Mouse (Mus musculus) stomach, postnatal 0 days (tissue): ENCODE measurements at regions not wholly inside any gene's neighbourhood (a gene's known extent, or its start where the extent isn't known, plus 50 kb on each side); places are given as distances from the start of the nearest gene placed in this dataset.
"Not testable (repeated sequence)": the region's sequence is repeated elsewhere in the genome, so short reads cannot be mapped to it uniquely, and the experiment has no call there.

Experiments
- ATAC-seq: fragments of 200-750 bp; cut with Nextera tagmentation; 2 replicates; pipeline ENCODE4 v1.8.0; 2017; ENCODE audit not compliant: low FRiP score, low TSS enrichment
- DNase-seq: peaks from one replicate; pipeline ENCODE4 v3.0.0-alpha.2; 2016; ENCODE audit warnings: low spot score
- H3K27ac ChIP-seq: fragments of 300-500 bp; sonication (generic); replicated peaks from 2 replicates; pipeline ENCODE4 v1.5.1; 2014; ENCODE audit warnings: mild to moderate bottlenecking, control low read depth
- H3K27me3 ChIP-seq: fragments of 300-500 bp; sonication (generic); 2 replicates; pipeline ENCODE4 v1.6.1; 2014; ENCODE audit warnings: low read length; ENCODE audit not compliant: control insufficient read depth, insufficient read depth
- H3K36me3 ChIP-seq: fragments of 300-500 bp; sonication (generic); 2 replicates; pipeline ENCODE4 v1.6.1; 2014; ENCODE audit warnings: low read length, mixed read lengths; ENCODE audit not compliant: control insufficient read depth, insufficient read depth
- H3K4me1 ChIP-seq: fragments of 300-500 bp; sonication (generic); replicated peaks from 2 replicates; pipeline ENCODE4 v1.6.1; 2014; ENCODE audit warnings: antibody characterized with exemption; ENCODE audit not compliant: control insufficient read depth, insufficient read depth
- H3K4me2 ChIP-seq: fragments of 300-500 bp; sonication (generic); replicated peaks from 2 replicates; pipeline ENCODE4 v1.6.1; 2014; ENCODE audit warnings: low read depth, mild to moderate bottlenecking, control low read depth, moderate library complexity
- H3K4me3 ChIP-seq: fragments of 300-500 bp; sonication (generic); 2 replicates; pipeline ENCODE4 v1.5.1; 2014; ENCODE audit warnings: low read depth, low read length, control low read depth
- H3K9ac ChIP-seq: fragments of 300-500 bp; sonication (generic); 2 replicates; pipeline ENCODE4 v1.6.1; 2014; ENCODE audit warnings: mild to moderate bottlenecking, low read length, control low read depth, mixed read lengths
- H3K9me3 ChIP-seq: fragments of 300-500 bp; sonication (generic); 2 replicates; pipeline ENCODE4 v1.6.1; 2016; ENCODE audit warnings: low read length; ENCODE audit not compliant: control insufficient read depth
- CTCF ChIP-seq: IDR thresholded peaks from 2 replicates; pipeline ENCODE4 v1.5.1; 2016; ENCODE audit warnings: antibody characterized with exemption, low read depth, mild to moderate bottlenecking, moderate library complexity
- EP300 ChIP-seq: optimal IDR thresholded peaks from 2 replicates; pipeline ENCODE3; 2016; ENCODE audit warnings: antibody characterized with exemption
- WGBS: fragments of 180-500 bp; shearing (Covaris S2); extraction: QIAGEN DNeasy Blood & Tissue Kit; methylation state at CpG from one replicate; pipeline ENCODE4 v1.1.7; 2014; 5-methylcytosine and 5-hydroxymethylcytosine counted together

DNA sequence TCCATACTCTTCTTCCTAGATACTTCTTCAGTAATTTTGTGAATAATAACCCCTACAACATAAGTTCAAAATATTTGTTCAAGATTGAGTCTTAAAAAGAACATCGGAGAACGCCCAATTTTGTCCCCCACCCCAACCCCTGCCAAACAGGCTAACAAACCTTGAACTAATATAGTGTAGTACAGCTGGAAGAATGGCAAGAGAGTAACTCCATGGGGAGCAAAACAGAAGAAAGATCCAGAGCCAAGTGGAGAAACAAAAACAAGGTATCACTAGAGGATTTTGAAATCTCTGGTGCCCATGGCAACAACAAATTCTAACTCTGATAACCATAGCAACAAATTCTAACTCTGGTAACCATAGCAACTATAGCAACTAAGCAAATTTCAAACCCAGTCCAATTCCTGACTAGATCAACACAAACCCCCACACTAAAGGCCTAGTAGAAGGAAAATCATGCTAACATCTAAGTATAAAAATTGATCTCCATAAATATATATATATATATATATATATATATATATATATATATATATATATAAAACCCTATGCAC lies 74.2 kb upstream of the Magee2 start:
- Histone ChIP-seq H3K4me2 (no peak overlapping the region), H3K9me3 (no peaks in the 10 kb centered on the region), H3K4me3 (no peak overlapping the region), H3K36me3 (no peaks in the 10 kb centered on the region), H3K27me3 (no peaks in the 10 kb centered on the region), H3K9ac (no peak overlapping the region), H3K4me1 (no peaks in the 10 kb centered on the region), H3K27ac (no peak overlapping the region)
- WGBS: 81% methylated on average over 2 of the region's 2 CpGs
- DNase-seq (no peak), ATAC-seq (no peak)
- TF ChIP-seq EP300: no peak
- no peak for TF ChIP-seq CTCF

DNA sequence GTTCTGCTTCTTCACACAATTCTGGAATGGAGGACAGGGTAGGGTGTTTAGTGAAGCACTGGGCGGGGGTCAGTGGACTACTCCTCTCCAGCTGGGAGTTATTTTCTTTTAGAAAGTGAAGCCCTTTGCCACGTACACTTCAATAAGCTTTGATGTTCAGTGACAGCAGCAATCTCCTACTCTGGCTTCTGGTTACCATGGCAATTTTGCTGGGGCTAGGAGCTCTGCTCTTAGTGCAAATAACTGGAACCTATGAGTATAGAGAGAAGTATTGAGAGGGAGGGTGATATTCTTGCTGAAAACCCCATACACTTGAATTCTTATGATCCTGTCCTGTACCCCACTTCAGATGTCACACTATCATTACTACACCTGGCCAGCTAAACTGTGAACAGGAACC lies 94.5 kb upstream of the Magee2 start:
- Histone ChIP-seq H3K27me3 (no peaks in the 10 kb centered on the region), H3K4me1 (no peaks in the 10 kb centered on the region), H3K27ac (no peak overlapping the region), H3K36me3 (no peaks in the 10 kb centered on the region), H3K4me2 (no peak overlapping the region), H3K9ac (no peak overlapping the region), H3K9me3 (no peaks in the 10 kb centered on the region), H3K4me3 (no peak overlapping the region)
- ATAC-seq (no peak), DNase-seq (no peak)
- WGBS: 43% methylated on average over 2 of the region's 2 CpGs
- TF ChIP-seq CTCF (no peak), EP300 (no peak)

DNA sequence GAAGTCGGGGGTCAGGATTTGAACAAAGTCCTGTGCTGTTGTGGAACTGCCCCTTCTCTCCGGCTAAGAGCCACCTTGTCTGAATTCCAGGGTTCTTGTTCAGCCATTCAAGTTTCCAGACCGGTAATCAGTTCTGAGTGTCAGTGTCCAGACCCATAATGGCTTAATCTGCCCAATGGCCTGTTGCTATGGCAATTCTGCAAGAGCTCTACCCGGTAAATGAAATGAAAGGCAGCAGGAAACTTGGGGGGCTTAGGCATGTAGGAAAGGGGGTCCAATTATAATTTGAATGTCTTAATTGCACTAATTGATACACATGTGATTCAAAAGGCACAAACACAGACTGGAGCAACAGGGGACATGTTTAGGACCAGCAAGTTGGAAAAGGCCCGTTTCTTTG lies 95.7 kb upstream of the Magee2 start:
- not testable (repeated sequence) for H3K36me3 ChIP-seq, H3K9ac ChIP-seq, H3K27ac ChIP-seq, H3K27me3 ChIP-seq, H3K9me3 ChIP-seq, DNase-seq, H3K4me3 ChIP-seq, H3K4me1 ChIP-seq, ATAC-seq, H3K4me2 ChIP-seq
- 89% methylated on average over 4 of the region's 5 CpGs for WGBS

DNA sequence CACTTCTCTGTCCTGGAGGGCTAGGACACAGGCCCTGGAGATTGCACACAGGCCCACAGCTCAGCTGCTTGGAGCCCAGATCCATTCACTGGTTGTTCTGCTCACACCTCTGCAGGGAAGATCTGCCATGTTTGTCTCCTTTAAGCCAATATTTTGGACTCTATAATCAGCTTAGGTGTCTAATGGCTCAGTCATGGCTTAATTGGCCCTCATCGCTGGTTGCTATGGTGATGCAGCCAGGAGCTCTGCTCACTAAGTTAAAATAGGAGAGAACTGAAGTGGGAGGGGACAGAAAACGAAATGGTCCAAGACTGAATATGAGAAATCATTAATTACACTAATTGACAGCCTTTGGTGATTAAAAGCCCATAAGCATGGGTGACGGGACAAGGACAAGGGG lies 96.3 kb upstream of the Magee2 start:
- H3K4me1 ChIP-seq, H3K9me3 ChIP-seq, H3K36me3 ChIP-seq, H3K9ac ChIP-seq, ATAC-seq, H3K4me2 ChIP-seq, H3K4me3 ChIP-seq, H3K27me3 ChIP-seq, H3K27ac ChIP-seq, DNase-seq: not testable (repeated sequence)
- WGBS: 75% methylated on average over 1 of the region's 3 CpGs

DNA sequence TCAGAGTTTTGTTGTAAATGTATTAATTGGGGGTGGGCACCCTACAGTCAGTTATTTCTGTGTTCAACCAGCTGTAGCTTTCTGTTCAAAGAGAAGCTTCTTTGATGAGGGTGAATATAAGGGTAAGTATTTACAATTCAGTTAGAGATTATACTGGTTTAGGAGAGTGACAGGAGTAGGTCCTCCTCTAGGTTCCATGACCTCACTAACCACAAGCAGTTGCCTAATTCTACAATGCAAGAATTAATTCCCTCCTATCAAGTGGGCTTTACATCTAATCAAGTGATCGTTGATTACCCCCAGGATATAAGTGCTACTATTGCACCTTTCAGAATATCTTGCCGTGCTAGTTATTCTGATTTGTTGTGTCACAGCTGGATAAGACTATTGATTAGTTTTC lies 101.1 kb upstream of the Pbdc1 start:
- Histone ChIP-seq H3K36me3 (no peaks in the 10 kb centered on the region), H3K4me3 (no peak overlapping the region), H3K27me3 (no peaks in the 10 kb centered on the region), H3K4me2 (no peak overlapping the region), H3K9ac (no peak overlapping the region), H3K4me1 (no peaks in the 10 kb centered on the region), H3K9me3 (no peaks in the 10 kb centered on the region), H3K27ac (no peak overlapping the region)
- TF ChIP-seq EP300: no peak
- TF ChIP-seq CTCF: no peak
- no peak for DNase-seq
- WGBS: 92% methylated on average over 2 of the region's 2 CpGs
- no peak for ATAC-seq

DNA sequence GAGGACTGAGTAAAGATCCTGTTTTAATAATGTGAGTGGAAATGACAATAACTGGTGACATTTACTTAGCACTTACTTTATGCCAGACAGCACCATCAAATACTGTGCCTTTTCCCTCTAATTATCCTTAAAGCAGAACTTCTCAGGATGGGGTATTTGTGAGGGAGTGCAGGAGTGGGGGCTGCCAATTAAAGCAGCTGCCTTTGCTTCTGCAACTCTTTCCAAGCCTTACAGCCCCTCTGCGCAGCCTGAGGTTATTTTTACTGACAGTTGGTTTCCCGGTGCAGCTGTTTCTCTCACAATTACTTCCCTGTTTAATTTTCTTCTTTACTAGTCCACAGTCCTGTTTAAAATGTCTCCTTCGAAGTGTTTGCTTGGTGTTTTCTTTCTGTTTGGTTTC lies 76.3 kb upstream of the Pbdc1 start:
- TF ChIP-seq CTCF: no peak
- TF ChIP-seq EP300: no peak
- no peak for DNase-seq
- Histone ChIP-seq H3K4me1 (no peaks in the 10 kb centered on the region), H3K9ac (no peak overlapping the region), H3K27ac (no peak overlapping the region), H3K36me3 (no peaks in the 10 kb centered on the region), H3K27me3 (no peaks in the 10 kb centered on the region), H3K9me3 (no peaks in the 10 kb centered on the region), H3K4me3 (no peak overlapping the region), H3K4me2 (no peak overlapping the region)
- 25% methylated on average over 3 of the region's 3 CpGs for WGBS
- no peak for ATAC-seq

DNA sequence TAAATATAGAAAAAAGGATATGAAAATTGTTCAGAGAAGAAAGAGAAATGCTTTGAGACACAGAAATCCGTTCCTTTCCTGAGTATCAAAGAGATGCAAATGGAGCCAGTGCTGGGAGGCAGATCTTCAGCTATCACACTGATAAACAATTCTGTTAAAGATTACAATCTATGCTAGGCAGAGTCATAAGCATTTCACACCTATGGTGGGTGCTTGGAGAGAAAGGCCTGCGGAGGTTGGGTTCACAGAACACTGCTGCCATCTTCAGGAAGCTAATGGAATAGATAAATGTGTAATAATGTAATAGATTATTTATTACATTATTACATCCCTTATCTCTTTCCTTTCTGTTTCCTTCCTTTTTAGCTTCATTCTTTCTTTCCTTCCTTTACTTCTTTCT lies 73.1 kb upstream of the Pbdc1 start:
- ATAC-seq (no peak), DNase-seq (no peak)
- TF ChIP-seq EP300 (no peak), CTCF (peak; percentile 77)
- WGBS: 5% methylated on average over 2 of the region's 2 CpGs
- Histone ChIP-seq H3K9ac (no peak overlapping the region), H3K9me3 (no peaks in the 10 kb centered on the region), H3K4me1 (no peaks in the 10 kb centered on the region), H3K27ac (no peak overlapping the region), H3K4me2 (no peak overlapping the region), H3K27me3 (no peaks in the 10 kb centered on the region), H3K36me3 (no peaks in the 10 kb centered on the region), H3K4me3 (no peak overlapping the region)
